Mouse (Mus musculus) bone marrow, adult 2 months (tissue): ENCODE results near the gene Lhpp.

ENCODE experiments used
- CTCF ChIP-seq: fragments of 200-500 bp; IDR thresholded peaks from 2 replicates; pipeline ENCODE4 v1.5.1; 2011; ENCODE audit warnings: low read length, control low read depth; ENCODE audit not compliant: control insufficient read depth, insufficient read depth
- POLR2A ChIP-seq: fragments of 200-500 bp; IDR thresholded peaks from 2 replicates; pipeline ENCODE4 v1.6.1; 2011; ENCODE audit warnings: low read depth, mild to moderate bottlenecking, control low read depth, low read length, borderline replicate concordance; ENCODE audit not compliant: control insufficient read depth

DNA sequence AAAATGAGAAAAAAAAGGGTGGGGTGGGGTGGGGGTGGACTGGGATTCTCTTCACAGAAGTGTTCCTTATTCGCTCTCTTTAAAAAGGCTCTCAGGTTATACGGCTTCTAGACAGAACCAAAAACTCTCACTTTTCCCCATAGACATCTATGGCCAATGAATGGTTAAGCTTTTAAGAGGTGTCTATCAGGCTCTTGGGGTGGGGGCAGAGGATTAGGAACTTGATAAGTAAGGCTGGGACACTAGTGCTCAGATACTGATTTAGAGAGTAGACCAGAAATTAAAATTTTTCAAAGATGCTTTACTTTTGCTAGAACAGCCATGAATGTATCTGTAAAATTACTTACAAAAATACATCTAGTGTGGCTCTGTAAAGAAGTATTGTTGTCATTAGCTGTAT lies 16.1 kb upstream of the Lhpp start:
- no peak for TF ChIP-seq CTCF
- TF ChIP-seq POLR2A, result no peak
